Mouse (Mus musculus): ENCODE results near the gene Rbm4b. TPM values are rescaled to one million over a fixed set of nuclear protein-coding genes. Genes with fewer than 3 reads are reported as not detected.

The Rbm4b gene
- polyA plus RNA-seq, 1 experiment from 2014 or later: 65.1 TPM

DNA sequence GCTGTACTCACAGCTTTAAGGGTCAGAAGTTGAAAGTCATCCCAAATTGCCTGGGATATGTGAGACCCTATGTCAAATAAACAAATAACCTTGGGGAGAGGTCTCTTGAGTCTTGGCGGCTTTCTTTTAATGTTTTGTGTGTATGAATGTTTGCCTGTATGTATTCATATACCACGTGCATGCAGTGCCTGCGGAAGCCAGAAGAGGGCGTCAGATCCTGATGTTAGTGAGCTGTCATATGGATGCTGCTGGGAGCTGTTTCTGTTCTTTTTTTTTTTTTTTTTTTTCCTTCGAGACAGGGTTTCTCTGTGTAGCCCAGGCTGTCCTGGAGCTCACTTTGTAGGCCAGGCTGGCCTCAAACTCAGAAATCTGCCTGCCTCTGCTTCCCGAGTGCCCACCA lies 56.7 kb downstream of the Rbm4b start:
- Histone ChIP-seq H3K4me2 (no peak overlapping the region), H3K36me3 (ENCODE audit: insufficient read depth) (no peaks in the 10 kb centered on the region), H3K9me3 (ENCODE audit: low read depth, low read length) (no peaks in the 10 kb centered on the region), H3K9ac (no peak overlapping the region), H3K27ac (ENCODE audit: low read depth) (no peak overlapping the region), H3K27me3 (ENCODE audit: insufficient read depth, low read length) (no peaks in the 10 kb centered on the region), H3K4me3 (ENCODE audit: low read depth, low read length) (no peak overlapping the region), H3K4me1 (ENCODE audit: insufficient read depth) (peaks cover 14% of the 10 kb centered on the region; the same call in 1 of the 2 replicates)
- peak; percentile 37; the same call in 1 of the 2 replicates for TF ChIP-seq CTCF (IDR thresholded peaks at IDR 0.05; ENCODE audit: low read depth)
- ATAC-seq (ENCODE audit: insufficient read depth) (no peak), DNase-seq (peak; percentile 53)
- WGBS: 75% methylated on average over 6 of the region's 6 CpGs

Other genes starting within 250 kb of the Rbm4b start
- 12.7 and 14.0 TPM in 2 replicates for gene Pcx, start 246.0 kb upstream of the Rbm4b start, polyA plus RNA-seq (2014; fragmentation: Nextera tagmentation; extraction: Ambion mirVana)
- gene Lrfn4, start 140.8 kb upstream of the Rbm4b start, polyA plus RNA-seq (2014; fragmentation: Nextera tagmentation; extraction: Ambion mirVana): 10.0 and 10.1 TPM in 2 replicates
- gene Rce1, start 130.9 kb upstream of the Rbm4b start, polyA plus RNA-seq (2014; fragmentation: Nextera tagmentation; extraction: Ambion mirVana): 72.6 and 74.7 TPM in 2 replicates
- 2.3 and 2.9 TPM in 2 replicates for gene Gm960, start 57.8 kb upstream of the Rbm4b start, polyA plus RNA-seq (2014; fragmentation: Nextera tagmentation; extraction: Ambion mirVana)
- 1.3 and 1.4 TPM in 2 replicates for gene Sptbn2, start 45.3 kb upstream of the Rbm4b start, polyA plus RNA-seq (2014; fragmentation: Nextera tagmentation; extraction: Ambion mirVana)
- gene Rbm4, start 37.4 kb downstream of the Rbm4b start, polyA plus RNA-seq (2014; fragmentation: Nextera tagmentation; extraction: Ambion mirVana): 62.8 and 69.6 TPM in 2 replicates
- 20.5 and 25.3 TPM in 2 replicates for gene Gm21992, start 55.1 kb downstream of the Rbm4b start, polyA plus RNA-seq (2014; fragmentation: Nextera tagmentation; extraction: Ambion mirVana)
- gene Rbm14, start 55.1 kb downstream of the Rbm4b start, polyA plus RNA-seq (2014; fragmentation: Nextera tagmentation; extraction: Ambion mirVana): 95.8 and 101 TPM in 2 replicates
- 47.2 and 47.7 TPM in 2 replicates for gene Ccs, start 82.8 kb downstream of the Rbm4b start, polyA plus RNA-seq (2014; fragmentation: Nextera tagmentation; extraction: Ambion mirVana)
- gene Ccdc87, start 82.9 kb downstream of the Rbm4b start, polyA plus RNA-seq (2014; fragmentation: Nextera tagmentation; extraction: Ambion mirVana): 0.05 TPM in 2 replicates
- 13.8 and 17.3 TPM in 2 replicates for gene Ctsf, start 98.6 kb downstream of the Rbm4b start, polyA plus RNA-seq (2014; fragmentation: Nextera tagmentation; extraction: Ambion mirVana)
- 1.5 and 1.6 TPM in 2 replicates for gene Actn3, start 121.4 kb downstream of the Rbm4b start, polyA plus RNA-seq (2014; fragmentation: Nextera tagmentation; extraction: Ambion mirVana)
- gene Zdhhc24, start 122.2 kb downstream of the Rbm4b start, polyA plus RNA-seq (2014; fragmentation: Nextera tagmentation; extraction: Ambion mirVana): 6.2 and 7.9 TPM in 2 replicates
- 7.6 and 8.0 TPM in 2 replicates for gene Bbs1, start 150.1 kb downstream of the Rbm4b start, polyA plus RNA-seq (2014; fragmentation: Nextera tagmentation; extraction: Ambion mirVana)
- 84.0 and 88.6 TPM in 2 replicates for gene Dpp3, start 171.8 kb downstream of the Rbm4b start, polyA plus RNA-seq (2014; fragmentation: Nextera tagmentation; extraction: Ambion mirVana)
- gene Peli3, start 186.6 kb downstream of the Rbm4b start, polyA plus RNA-seq (2014; fragmentation: Nextera tagmentation; extraction: Ambion mirVana): 1.6 TPM in 2 replicates
- gene Mrpl11, start 205.7 kb downstream of the Rbm4b start, polyA plus RNA-seq (2014; fragmentation: Nextera tagmentation; extraction: Ambion mirVana): 120 TPM in 2 replicates
- 0.05 TPM in 1 of 2 replicates, not detected in the other for gene Npas4, start 233.8 kb downstream of the Rbm4b start, polyA plus RNA-seq (2014; fragmentation: Nextera tagmentation; extraction: Ambion mirVana)

Measured in lung, embryonic 14.5 days (tissue).